Mouse (Mus musculus): Measurements from ENCODE around the gene Hnf4a. TPM values are rescaled to one million over a fixed set of nuclear protein-coding genes. Genes with fewer than 3 reads are reported as not detected.
"Not testable (repeated sequence)": the region's sequence is repeated elsewhere in the genome, so short reads cannot be mapped to it uniquely, and the experiment has no call there.

Hnf4a gene
- polyA plus RNA-seq, 1 experiment = not detected

DNA sequence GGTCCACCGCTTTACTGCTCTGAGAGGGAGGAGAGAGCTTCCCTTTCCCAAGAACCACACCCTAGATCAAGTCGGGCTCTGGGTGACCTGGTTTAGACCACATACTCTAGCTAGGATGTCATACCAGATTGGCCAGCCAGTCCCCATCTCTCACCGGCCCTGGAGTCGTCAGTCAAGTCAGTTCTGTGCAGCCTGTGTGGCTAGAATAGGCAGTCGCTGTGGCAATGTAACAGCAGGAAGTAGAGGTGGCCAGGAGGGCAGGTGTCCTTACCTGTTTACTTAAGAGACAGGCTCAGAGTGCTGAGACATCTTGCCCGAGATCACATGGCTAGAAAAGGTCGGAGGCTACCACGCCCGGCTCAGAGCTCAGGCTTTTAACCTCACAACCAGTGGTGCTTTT is 104.6 kb downstream of the Hnf4a start:
- H3K4me3 ChIP-seq (ENCODE audit: insufficient read depth, low read length) = no peak overlapping the region
- no peak overlapping the region for H3K27ac ChIP-seq (ENCODE audit: insufficient read depth, low read length)
- no peak for TF ChIP-seq CTCF (IDR thresholded peaks at IDR 0.05; ENCODE audit: extremely low read depth, insufficient read depth, low read length)
- TF ChIP-seq POLR2A (IDR thresholded peaks at IDR 0.05; ENCODE audit: extremely low read depth, insufficient read depth, low read length) = no peak

DNA sequence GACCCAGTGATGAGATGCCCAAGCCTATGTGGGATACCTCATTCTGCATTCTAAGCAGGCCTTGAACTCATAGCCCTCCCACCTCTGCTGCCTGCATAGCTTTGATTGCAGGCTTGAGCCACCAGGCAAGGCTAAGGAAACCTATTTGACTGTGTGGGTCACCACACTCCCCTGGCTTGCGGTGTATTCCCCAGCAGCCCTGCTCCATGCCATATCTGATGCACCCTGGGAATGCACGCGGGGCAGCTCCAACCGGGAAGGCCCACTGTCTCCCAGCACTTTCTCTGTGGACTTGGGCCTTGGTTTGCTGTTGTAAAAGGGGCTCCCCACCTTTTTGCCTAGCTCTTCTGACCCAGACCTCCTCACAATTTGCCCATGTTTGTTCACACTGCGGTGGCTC is 106.6 kb downstream of the Hnf4a start:
- no peak overlapping the region for H3K4me3 ChIP-seq (ENCODE audit: insufficient read depth, low read length)
- peaks cover 2% of the 10 kb centered on the region; the same call in 1 of the 2 replicates for H3K4me1 ChIP-seq (ENCODE audit: control insufficient read depth, insufficient read depth, low read length)
- H3K27ac ChIP-seq (ENCODE audit: insufficient read depth, low read length) = no peak overlapping the region
- TF ChIP-seq CTCF (IDR thresholded peaks at IDR 0.05; ENCODE audit: extremely low read depth, insufficient read depth, low read length) (no peak), POLR2A (IDR thresholded peaks at IDR 0.05; ENCODE audit: extremely low read depth, insufficient read depth, low read length) (no peak)

More for the DNA sequence above, 104.6 kb downstream of the Hnf4a start:
- H3K4me1 ChIP-seq (ENCODE audit: control insufficient read depth, insufficient read depth, low read length) = peaks cover 2% of the 10 kb centered on the region; the same call in 1 of the 2 replicates

DNA sequence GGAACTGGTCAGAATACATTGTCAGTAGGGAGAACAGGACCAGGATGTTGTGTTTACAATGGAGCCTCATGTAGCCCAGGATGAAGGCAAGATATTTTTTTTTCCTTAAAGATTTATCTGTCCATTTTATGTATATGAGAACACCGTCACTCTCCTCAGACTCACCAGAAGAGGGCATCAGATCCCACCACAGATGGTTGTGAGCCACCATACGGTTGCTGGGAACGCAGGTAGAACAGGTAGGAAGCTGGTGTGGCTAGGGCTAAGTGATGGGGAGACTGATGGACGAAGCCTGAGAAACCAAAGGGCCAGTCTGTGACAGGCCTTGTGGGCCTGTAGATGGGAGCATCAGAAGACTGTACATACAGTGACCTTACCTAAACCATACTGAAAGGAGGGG is 107.4 kb downstream of the Hnf4a start:
- H3K27ac ChIP-seq (ENCODE audit: insufficient read depth, low read length) = no peak overlapping the region
- TF ChIP-seq POLR2A (IDR thresholded peaks at IDR 0.05; ENCODE audit: extremely low read depth, insufficient read depth, low read length) = no peak
- no peak for TF ChIP-seq CTCF (IDR thresholded peaks at IDR 0.05; ENCODE audit: extremely low read depth, insufficient read depth, low read length)
- H3K4me1 ChIP-seq (ENCODE audit: control insufficient read depth, insufficient read depth, low read length) = no peaks in the 10 kb centered on the region
- H3K4me3 ChIP-seq (ENCODE audit: insufficient read depth, low read length) = no peak overlapping the region

DNA sequence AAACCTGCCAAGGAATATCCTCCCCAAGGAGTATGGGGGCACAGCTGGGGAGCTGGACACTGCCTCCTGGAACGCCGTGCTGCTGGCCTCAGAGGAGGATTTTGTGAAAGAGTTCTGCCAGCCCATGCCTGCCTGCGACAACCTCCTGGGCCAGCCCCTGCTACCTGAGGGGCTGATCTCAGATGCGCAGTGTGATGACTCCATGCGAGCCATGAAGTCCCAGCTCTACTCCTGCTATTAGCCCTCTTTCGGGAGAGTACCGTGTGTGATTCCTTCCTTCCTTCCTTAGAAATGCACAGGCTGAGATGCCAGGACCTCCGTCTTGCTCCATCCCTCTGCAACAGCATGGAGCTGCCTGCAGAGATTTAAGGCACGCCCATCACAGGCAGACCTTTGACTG is 108.8 kb downstream of the Hnf4a start:
- Histone ChIP-seq H3K27ac (ENCODE audit: insufficient read depth, low read length) (no peak overlapping the region), H3K4me1 (ENCODE audit: control insufficient read depth, insufficient read depth, low read length) (no peaks in the 10 kb centered on the region), H3K4me3 (ENCODE audit: insufficient read depth, low read length) (no peak overlapping the region)
- TF ChIP-seq CTCF (IDR thresholded peaks at IDR 0.05; ENCODE audit: extremely low read depth, insufficient read depth, low read length) = no peak
- no peak for TF ChIP-seq POLR2A (IDR thresholded peaks at IDR 0.05; ENCODE audit: extremely low read depth, insufficient read depth, low read length)

DNA sequence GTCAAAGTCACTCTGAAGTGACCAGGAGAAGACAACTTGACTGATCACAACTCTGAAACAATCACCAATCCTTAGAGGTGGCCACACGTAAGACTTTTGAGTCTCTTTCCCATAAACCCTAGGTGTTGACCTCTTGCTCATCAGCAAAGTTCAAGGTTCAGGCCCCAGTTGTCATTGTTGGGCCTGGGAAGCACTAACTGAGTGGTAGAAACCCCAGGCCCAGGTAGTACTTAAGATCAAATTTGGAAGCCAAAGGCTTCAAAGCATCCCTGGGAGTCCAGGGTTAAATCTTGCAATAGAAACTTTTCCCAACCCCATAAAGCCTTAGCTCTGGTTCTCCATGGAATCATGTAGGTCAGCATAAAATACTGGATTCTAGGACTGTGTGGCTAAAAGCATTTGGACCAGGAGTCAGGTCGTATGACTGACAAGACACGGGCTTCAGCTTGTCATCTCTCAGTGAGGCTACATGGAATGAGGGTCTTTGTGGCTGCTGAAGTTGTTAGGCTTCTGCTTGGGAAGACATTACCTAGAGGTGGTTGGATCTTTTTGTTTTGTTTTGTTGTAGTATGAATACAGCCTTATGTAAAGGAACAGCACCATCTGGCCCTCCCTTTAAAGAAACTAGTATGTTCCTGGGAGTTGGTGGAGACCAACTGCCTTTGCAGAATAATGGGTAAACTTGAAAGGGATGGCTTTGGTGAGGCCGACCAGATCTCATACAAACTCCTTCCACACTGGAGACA is 109.5 kb downstream of the Hnf4a start:
- Histone ChIP-seq H3K4me3 (ENCODE audit: insufficient read depth, low read length) (no peak overlapping the region), H3K4me1 (ENCODE audit: control insufficient read depth, insufficient read depth, low read length) (no peaks in the 10 kb centered on the region), H3K27ac (ENCODE audit: insufficient read depth, low read length) (no peak overlapping the region)
- no peak for TF ChIP-seq POLR2A (IDR thresholded peaks at IDR 0.05; ENCODE audit: extremely low read depth, insufficient read depth, low read length)
- TF ChIP-seq CTCF (IDR thresholded peaks at IDR 0.05; ENCODE audit: extremely low read depth, insufficient read depth, low read length) = no peak

DNA sequence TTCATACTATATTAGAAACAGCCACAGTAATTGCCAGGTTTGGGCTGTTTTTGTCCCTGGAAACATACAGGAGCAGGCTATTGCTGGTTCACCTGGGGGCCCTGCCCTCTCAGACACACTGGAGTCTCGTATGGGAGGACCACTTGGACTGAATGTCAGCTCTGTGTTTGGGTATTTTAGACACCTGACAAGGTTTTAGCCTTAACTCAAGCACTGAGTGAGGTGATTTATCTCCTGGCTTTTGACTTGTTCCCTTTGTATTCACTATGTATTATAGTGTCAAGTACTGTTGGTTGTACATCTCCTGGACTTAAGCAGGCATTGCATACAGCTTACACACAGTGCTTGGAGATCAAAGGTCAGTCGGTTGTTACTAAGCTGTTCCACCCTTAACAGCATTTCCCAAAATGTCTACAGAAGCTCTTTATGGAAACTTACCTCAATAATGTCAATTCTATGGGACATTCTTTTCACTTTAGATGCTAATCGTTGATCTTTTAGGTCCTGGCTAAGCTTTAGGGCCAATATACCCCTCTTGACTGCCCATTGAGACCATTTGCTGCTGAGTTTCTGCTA is 110.1 kb downstream of the Hnf4a start:
- H3K27ac ChIP-seq (ENCODE audit: insufficient read depth, low read length) = no peak overlapping the region
- H3K4me3 ChIP-seq (ENCODE audit: insufficient read depth, low read length) = no peak overlapping the region
- H3K4me1 ChIP-seq (ENCODE audit: control insufficient read depth, insufficient read depth, low read length) = no peaks in the 10 kb centered on the region
- TF ChIP-seq CTCF (IDR thresholded peaks at IDR 0.05; ENCODE audit: extremely low read depth, insufficient read depth, low read length) (no peak), POLR2A (IDR thresholded peaks at IDR 0.05; ENCODE audit: extremely low read depth, insufficient read depth, low read length) (no peak)

DNA sequence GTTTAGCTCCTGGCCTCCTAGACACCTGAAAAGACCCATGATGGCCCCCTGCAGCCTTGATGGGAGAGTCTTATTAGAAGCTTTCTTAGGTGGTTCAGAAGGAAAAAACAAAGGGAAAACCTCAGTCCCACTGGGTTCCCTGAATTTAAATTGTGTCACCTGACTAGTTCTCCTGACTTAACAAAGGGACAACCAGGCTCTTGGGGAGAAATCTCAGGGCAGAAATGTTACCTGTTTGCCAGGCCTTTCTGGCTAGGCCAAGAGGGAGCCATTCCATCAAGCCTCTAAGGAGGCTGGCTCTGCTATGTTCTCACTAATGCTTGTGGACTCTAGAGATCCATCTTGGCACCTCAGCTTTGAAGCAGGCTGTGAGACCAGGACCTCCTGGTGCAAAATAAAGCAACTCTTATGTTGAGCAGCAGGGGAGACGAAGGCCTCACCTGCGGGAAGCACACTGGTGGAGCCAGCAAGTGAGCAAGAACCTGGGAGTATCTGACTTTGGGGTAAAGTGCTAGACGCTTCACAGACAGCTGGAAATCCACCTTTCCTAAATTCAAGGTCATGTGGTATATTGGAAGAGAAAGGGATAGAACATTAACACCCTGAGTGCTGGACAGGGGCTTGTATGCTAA is 110.7 kb downstream of the Hnf4a start:
- Histone ChIP-seq H3K4me1 (ENCODE audit: control insufficient read depth, insufficient read depth, low read length) (no peaks in the 10 kb centered on the region), H3K4me3 (ENCODE audit: insufficient read depth, low read length) (no peak overlapping the region), H3K27ac (ENCODE audit: insufficient read depth, low read length) (no peak overlapping the region)
- no peak for TF ChIP-seq CTCF (IDR thresholded peaks at IDR 0.05; ENCODE audit: extremely low read depth, insufficient read depth, low read length)
- no peak for TF ChIP-seq POLR2A (IDR thresholded peaks at IDR 0.05; ENCODE audit: extremely low read depth, insufficient read depth, low read length)

DNA sequence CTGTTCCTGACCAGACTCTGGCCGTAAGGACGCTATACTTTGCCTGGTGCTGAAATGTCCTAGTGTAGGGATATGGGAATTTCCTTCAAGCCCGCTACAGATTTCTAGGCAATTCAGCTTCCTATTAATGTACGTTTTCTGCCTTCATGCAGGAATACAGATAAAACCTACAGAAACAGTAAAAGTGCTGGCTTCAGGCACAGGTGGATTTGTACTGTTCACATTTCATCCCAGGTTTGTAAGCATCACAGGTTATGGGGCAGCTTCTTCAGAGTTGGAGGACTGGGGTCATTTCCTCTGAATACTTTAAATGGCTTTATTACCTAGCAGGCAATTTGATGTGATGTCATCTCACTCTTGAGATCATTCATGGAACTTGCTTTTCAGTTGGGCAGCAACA is 111.3 kb downstream of the Hnf4a start:
- H3K27ac ChIP-seq (ENCODE audit: insufficient read depth, low read length) = no peak overlapping the region
- H3K4me3 ChIP-seq (ENCODE audit: insufficient read depth, low read length) = no peak overlapping the region
- TF ChIP-seq CTCF (IDR thresholded peaks at IDR 0.05; ENCODE audit: extremely low read depth, insufficient read depth, low read length) (no peak), POLR2A (IDR thresholded peaks at IDR 0.05; ENCODE audit: extremely low read depth, insufficient read depth, low read length) (no peak)
- H3K4me1 ChIP-seq (ENCODE audit: control insufficient read depth, insufficient read depth, low read length) = peaks cover 2% of the 10 kb centered on the region; the same call in 1 of the 2 replicates

DNA sequence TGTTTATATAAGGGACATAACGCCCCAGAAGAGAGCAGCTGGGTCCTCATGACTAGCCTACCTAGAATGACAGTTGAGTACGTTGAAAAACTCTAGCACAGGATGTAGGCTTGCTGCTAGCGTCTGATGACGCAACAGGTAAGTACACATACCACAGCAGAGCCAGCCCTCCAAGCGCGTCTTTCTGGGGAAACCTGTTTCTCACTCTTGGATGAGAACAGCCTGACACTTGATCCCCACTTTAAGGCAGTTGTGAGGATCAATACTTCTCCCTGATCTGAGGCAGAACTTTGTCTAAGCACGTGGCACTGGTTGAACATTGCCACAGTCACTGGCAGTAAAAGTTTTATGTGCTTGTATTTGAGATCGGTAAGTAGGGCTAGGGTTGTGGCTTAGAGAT is 113.8 kb downstream of the Hnf4a start:
- no peak for TF ChIP-seq CTCF (IDR thresholded peaks at IDR 0.05; ENCODE audit: extremely low read depth, insufficient read depth, low read length)
- no peak for TF ChIP-seq POLR2A (IDR thresholded peaks at IDR 0.05; ENCODE audit: extremely low read depth, insufficient read depth, low read length)
- H3K4me1 ChIP-seq (ENCODE audit: control insufficient read depth, insufficient read depth, low read length) = peaks cover 2% of the 10 kb centered on the region; the same call in 1 of the 2 replicates
- no peak overlapping the region for H3K27ac ChIP-seq (ENCODE audit: insufficient read depth, low read length)
- no peak overlapping the region for H3K4me3 ChIP-seq (ENCODE audit: insufficient read depth, low read length)

DNA sequence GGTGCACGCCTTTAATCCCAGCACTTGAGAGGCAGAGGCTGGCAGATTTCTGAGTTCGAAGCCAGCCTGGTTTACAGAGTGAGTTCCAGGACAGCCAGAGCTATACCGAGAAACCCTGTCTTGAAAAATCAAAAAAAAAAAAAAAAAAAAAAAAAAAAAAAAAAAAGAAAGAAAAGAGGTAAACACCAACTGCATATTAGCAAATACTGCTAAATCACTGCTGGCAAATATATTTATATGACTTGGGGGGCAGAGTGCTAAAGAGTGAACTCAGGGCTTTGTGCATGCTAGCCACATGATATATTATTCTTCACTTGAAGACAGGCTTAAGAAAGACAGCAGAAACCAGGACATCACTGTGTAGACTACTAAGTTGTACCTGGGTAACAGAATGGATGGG is 114.8 kb downstream of the Hnf4a start:
- not testable (repeated sequence) for H3K4me3 ChIP-seq (ENCODE audit: insufficient read depth, low read length); H3K4me1 ChIP-seq (ENCODE audit: control insufficient read depth, insufficient read depth, low read length); H3K27ac ChIP-seq (ENCODE audit: insufficient read depth, low read length)

Other genes with a start within 250 kb of the Hnf4a start
- 0.61 and 0.79 TPM in 2 replicates for gene Jph2, start 108.8 kb upstream of the Hnf4a start, polyA plus RNA-seq (2012; rRNA removed)
- 22.2 and 23.4 TPM in 2 replicates for gene Oser1, start 82.1 kb upstream of the Hnf4a start, polyA plus RNA-seq (2012; rRNA removed)
- gene Gdap1l1, start 68.3 kb upstream of the Hnf4a start, polyA plus RNA-seq (2012; rRNA removed) = 96.6 and 99.8 TPM in 2 replicates
- 11.5 and 12.3 TPM in 2 replicates for gene Fitm2, start 34.2 kb upstream of the Hnf4a start, polyA plus RNA-seq (2012; rRNA removed)
- 0.09 TPM in 1 of 2 replicates, not detected in the other for gene R3hdml, start 14.5 kb upstream of the Hnf4a start, polyA plus RNA-seq (2012; rRNA removed)
- 45.8 and 49.3 TPM in 2 replicates for gene Ttpal, start 95.5 kb downstream of the Hnf4a start, polyA plus RNA-seq (2012; rRNA removed)
- 209 and 210 TPM in 2 replicates for gene Serinc3, start 138.3 kb downstream of the Hnf4a start, polyA plus RNA-seq (2012; rRNA removed)
- gene Pkig, start 151.6 kb downstream of the Hnf4a start, polyA plus RNA-seq (2012; rRNA removed) = 143 and 146 TPM in 2 replicates
- 0.69 and 0.74 TPM in 2 replicates for gene Ada, start 243.4 kb downstream of the Hnf4a start, polyA plus RNA-seq (2012; rRNA removed)

Data from cortical plate, adult 2 months (tissue).